Mouse (Mus musculus): ENCODE measurements around the gene Ccr1l1. TPM values are rescaled to one million over a fixed set of nuclear protein-coding genes. Genes with fewer than 3 reads are reported as not detected.

The Ccr1l1 gene
- polyA plus RNA-seq (2021), result not detected

GRCm38 (mm10) chr9:123978308-123978707, at the start of gene Ccr1l1:
Gene Ccr1l1, minus strand, starts transcription at chr9:123978408.
- ATAC-seq, result no peak
- no peak for TF ChIP-seq CTCF (IDR thresholded peaks at IDR 0.05)

GRCm38 (mm10) chr9:124021672-124022071, 43.5 kb upstream of the Ccr1l1 start, which contains the start of gene Ccr3:
Gene Ccr3, plus strand, starts transcription at chr9:124021972.
- DNase-seq (ENCODE audit: low read depth, low spot score), result no peak
- CTCF ChIA-PET, result no interaction called here
- TF ChIP-seq CTCF (IDR thresholded peaks at IDR 0.05), result no peak
- ATAC-seq, result no peak
- in situ Hi-C loops (cut with MboI; ENCODE audit: low pct_unique_long_range_greater_than_20kb), result no loop called here
- peaks cover 8% of the 10 kb centered on the region for H3K27me3 ChIP-seq
- POLR2A ChIA-PET, result no interaction called here

More at GRCm38 (mm10) chr9:123978308-123978707, at the start of gene Ccr1l1:
- POLR2A ChIA-PET, result no interaction called here
- DNase-seq (ENCODE audit: low read depth, low spot score), result no peak
- CTCF ChIA-PET, result no interaction called here
- in situ Hi-C loops (cut with MboI; ENCODE audit: low pct_unique_long_range_greater_than_20kb), result no loop called here
- H3K27me3 ChIP-seq, result no peaks in the 10 kb centered on the region

- ATAC-seq (no peak), DNase-seq (ENCODE audit: low read depth, low spot score) (no peak)
- ChIA-PET POLR2A (no interaction called here), CTCF (no interaction called here)
- in situ Hi-C loops (cut with MboI; ENCODE audit: low pct_unique_long_range_greater_than_20kb), result no loop called here
- no peak for TF ChIP-seq CTCF (IDR thresholded peaks at IDR 0.05)
- H3K27me3 ChIP-seq, result peaks cover 8% of the 10 kb centered on the region
Measured at GRCm38 (mm10) chr9:124019887-124020286, 41.7 kb upstream of the Ccr1l1 start.

GRCm38 (mm10) chr9:124016048-124016447, 37.8 kb upstream of the Ccr1l1 start:
- DNase-seq (ENCODE audit: low read depth, low spot score) (no peak), ATAC-seq (no peak)
- no peak for TF ChIP-seq CTCF (IDR thresholded peaks at IDR 0.05)
- in situ Hi-C loops (cut with MboI; ENCODE audit: low pct_unique_long_range_greater_than_20kb), result no loop called here
- no peaks in the 10 kb centered on the region for H3K27me3 ChIP-seq
- POLR2A ChIA-PET, result no interaction called here
- CTCF ChIA-PET, result no interaction called here

DNA sequence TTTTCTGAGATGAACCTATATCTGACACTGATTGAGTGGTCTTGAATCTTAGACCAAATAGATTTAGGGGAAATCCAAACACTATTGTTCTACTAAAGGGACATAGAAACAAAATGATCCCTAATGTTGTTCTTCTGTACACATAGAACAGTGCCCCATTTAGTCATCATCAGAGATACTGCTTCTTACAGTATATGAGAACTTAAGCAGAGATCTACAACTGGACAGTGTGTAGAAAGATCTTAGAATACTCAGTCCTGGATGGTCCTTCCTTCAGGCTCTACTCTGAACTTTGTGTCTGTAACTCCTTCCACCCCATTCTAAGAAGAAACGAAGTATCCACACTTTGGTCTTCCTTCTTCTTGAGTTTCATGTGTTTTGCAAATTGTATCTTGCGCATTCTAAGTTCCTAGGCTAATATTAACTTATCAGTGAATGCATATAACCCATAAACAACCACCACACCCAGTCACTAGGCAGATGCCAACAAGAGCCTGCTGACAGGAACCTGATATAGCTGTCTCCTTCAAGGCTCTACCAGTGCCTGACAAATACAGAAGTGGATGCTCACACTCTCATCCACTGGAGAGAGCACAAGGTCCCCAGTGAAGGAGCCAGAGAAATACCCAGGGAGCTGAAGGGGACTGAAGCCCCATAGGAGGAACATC, 36.9 kb upstream of the Ccr1l1 start:
- no peak for DNase-seq (ENCODE audit: low read depth, low spot score)
- in situ Hi-C loops (cut with MboI; ENCODE audit: low pct_unique_long_range_greater_than_20kb), result no loop called here
- CTCF ChIA-PET, result no interaction called here
- POLR2A ChIA-PET, result no interaction called here
- ATAC-seq, result no peak
- no peaks in the 10 kb centered on the region for H3K27me3 ChIP-seq
- TF ChIP-seq CTCF (IDR thresholded peaks at IDR 0.05), result no peak

DNA sequence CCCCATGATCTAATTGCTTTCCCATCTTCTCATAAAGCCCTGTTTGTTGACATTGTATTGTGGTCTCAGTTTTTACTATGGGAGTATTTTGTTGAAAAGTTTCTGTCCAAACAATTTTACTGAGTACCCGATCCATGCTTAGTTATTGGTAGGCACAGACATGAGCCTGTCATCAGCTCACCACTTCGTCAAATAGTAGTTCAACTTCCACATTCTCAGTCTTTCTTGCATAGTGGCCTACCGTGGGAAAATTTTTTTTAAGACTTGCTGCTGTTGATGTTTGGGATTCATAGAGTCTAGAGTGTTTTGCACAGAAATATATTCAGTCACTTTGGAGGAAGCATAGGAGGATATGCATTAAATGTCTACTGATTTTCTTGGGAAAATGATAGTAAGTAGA, 35.1 kb upstream of the Ccr1l1 start:
- TF ChIP-seq CTCF (IDR thresholded peaks at IDR 0.05), result no peak
- ChIA-PET CTCF (no interaction called here), POLR2A (no interaction called here)
- H3K27me3 ChIP-seq, result no peaks in the 10 kb centered on the region
- ATAC-seq (no peak), DNase-seq (ENCODE audit: low read depth, low spot score) (no peak)
- in situ Hi-C loops (cut with MboI; ENCODE audit: low pct_unique_long_range_greater_than_20kb), result no loop called here

DNA sequence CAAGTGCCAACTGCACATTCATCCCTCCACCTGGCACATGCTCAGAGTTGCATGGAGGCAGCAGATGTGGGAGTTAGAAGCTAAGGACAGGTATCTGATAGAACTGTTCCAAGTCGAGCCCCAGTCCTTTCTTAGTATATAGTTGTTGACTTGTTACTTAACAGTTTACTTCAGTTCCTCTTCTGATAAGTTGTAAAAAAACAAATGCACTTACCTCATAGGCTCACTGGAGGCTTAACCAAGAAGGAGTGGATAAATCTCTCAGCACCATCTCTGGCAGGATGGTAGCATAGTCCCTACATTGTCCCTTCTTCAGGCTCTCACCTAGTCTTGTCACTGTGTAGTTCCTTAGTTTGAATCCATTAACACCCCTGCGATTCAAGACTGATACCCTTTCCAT, 34.5 kb upstream of the Ccr1l1 start:
- no peak for DNase-seq (ENCODE audit: low read depth, low spot score)
- ATAC-seq, result no peak
- in situ Hi-C loops (cut with MboI; ENCODE audit: low pct_unique_long_range_greater_than_20kb), result no loop called here
- ChIA-PET CTCF (no interaction called here), POLR2A (no interaction called here)
- no peaks in the 10 kb centered on the region for H3K27me3 ChIP-seq
- no peak for TF ChIP-seq CTCF (IDR thresholded peaks at IDR 0.05)

GRCm38 (mm10) chr9:123999784-124000183, 21.6 kb upstream of the Ccr1l1 start:
- POLR2A ChIA-PET, result no interaction called here
- H3K27me3 ChIP-seq, result no peaks in the 10 kb centered on the region
- in situ Hi-C loops (cut with MboI; ENCODE audit: low pct_unique_long_range_greater_than_20kb), result no loop called here
- no peak for DNase-seq (ENCODE audit: low read depth, low spot score)
- no peak for TF ChIP-seq CTCF (IDR thresholded peaks at IDR 0.05)
- CTCF ChIA-PET, result no interaction called here
- no peak for ATAC-seq

DNA sequence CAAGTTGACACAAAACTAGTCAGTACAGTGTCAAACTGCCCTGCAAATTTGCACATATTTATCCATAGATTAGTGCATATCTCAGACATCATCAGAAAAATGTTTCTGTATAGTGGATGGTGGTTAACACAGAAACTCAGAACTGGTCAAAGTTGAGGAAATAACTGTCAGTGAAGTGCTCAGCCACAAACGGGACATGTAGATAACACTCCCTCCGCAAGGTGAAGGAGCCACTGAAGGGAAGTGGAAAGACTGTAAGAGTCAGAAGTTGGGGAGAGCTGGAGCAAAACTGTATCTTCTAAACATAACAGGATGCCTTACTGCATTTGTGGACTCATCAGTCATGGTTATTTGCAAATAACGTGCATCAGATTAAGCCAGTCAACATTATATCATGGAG, 19.5 kb upstream of the Ccr1l1 start:
- no peak for DNase-seq (ENCODE audit: low read depth, low spot score)
- no peaks in the 10 kb centered on the region for H3K27me3 ChIP-seq
- in situ Hi-C loops (cut with MboI; ENCODE audit: low pct_unique_long_range_greater_than_20kb), result no loop called here
- TF ChIP-seq CTCF (IDR thresholded peaks at IDR 0.05), result no peak
- ChIA-PET POLR2A (no interaction called here), CTCF (no interaction called here)
- ATAC-seq, result no peak

- no peak for ATAC-seq
- ChIA-PET POLR2A (no interaction called here), CTCF (no interaction called here)
- no peaks in the 10 kb centered on the region for H3K27me3 ChIP-seq
- in situ Hi-C loops (cut with MboI; ENCODE audit: low pct_unique_long_range_greater_than_20kb), result no loop called here
- TF ChIP-seq CTCF (IDR thresholded peaks at IDR 0.05), result no peak
- DNase-seq (ENCODE audit: low read depth, low spot score), result no peak
Measured at GRCm38 (mm10) chr9:123991312-123991906, 13.2 kb upstream of the Ccr1l1 start.

DNA sequence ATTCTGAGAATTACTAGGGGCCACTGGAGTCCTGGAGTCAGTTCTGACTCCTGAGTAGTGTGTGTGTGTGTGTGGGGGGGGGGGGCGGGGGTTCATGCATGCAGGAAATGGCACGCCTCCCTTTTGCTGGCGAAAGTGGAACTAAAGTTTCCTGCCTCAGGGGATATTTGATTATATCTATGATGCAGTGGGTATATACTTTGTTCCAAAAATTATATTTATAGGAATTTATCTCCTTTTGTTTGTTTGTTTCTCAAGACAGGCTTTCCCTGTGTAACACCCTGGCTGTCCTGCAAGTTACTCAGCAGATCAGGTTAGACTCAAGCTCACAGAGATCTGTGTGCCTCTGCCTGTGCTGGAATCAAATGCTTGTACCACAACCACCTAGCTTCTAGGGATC, 11.5 kb upstream of the Ccr1l1 start:
- ChIA-PET POLR2A (no interaction called here), CTCF (no interaction called here)
- no peak for DNase-seq (ENCODE audit: low read depth, low spot score)
- H3K27me3 ChIP-seq, result no peaks in the 10 kb centered on the region
- TF ChIP-seq CTCF (IDR thresholded peaks at IDR 0.05), result no peak
- in situ Hi-C loops (cut with MboI; ENCODE audit: low pct_unique_long_range_greater_than_20kb), result no loop called here
- no peak for ATAC-seq

GRCm38 (mm10) chr9:123986217-123986616, 8.0 kb upstream of the Ccr1l1 start:
- H3K27me3 ChIP-seq, result no peaks in the 10 kb centered on the region
- no peak for DNase-seq (ENCODE audit: low read depth, low spot score)
- in situ Hi-C loops (cut with MboI; ENCODE audit: low pct_unique_long_range_greater_than_20kb), result no loop called here
- TF ChIP-seq CTCF (IDR thresholded peaks at IDR 0.05), result no peak
- ChIA-PET POLR2A (interaction anchor here (0.5 kb wide), 1 partner anchor 10 kb away, joined by 3 read pairs; no protein-coding TSS in a partner anchor), CTCF (interaction anchor here (1.3 kb wide), 1 partner anchor 24 kb away, joined by 3 read pairs; no protein-coding TSS in a partner anchor)
- ATAC-seq, result no peak

Measured in Patski (cell line).